Mouse (Mus musculus) E14TG2a.4 (cell line): ENCODE measurements around the gene Tead1.

ENCODE experiments used
- CTCF ChIP-seq: conservative IDR thresholded peaks from 2 replicates; pipeline ENCODE4 v1.5.1; 2014; ENCODE audit warnings: low read length
- NANOG ChIP-seq: IDR thresholded peaks from 2 replicates; pipeline ENCODE4 v1.6.1; 2014; ENCODE audit warnings: borderline replicate concordance, low read length, mixed read lengths
- POU5F1 ChIP-seq: IDR thresholded peaks from 2 replicates; pipeline ENCODE4 v1.6.1; 2014; ENCODE audit warnings: low read length, borderline replicate concordance

GRCm38 (mm10) chr7:112658939-112659338 lies 20.2 kb upstream of the Tead1 start:
- no peak for TF ChIP-seq CTCF
- TF ChIP-seq NANOG, result no peak
- TF ChIP-seq POU5F1, result no peak
